Mouse (Mus musculus) adrenal gland, adult 2 months (tissue): ENCODE results near the gene Atp8b4. TPM values are rescaled to one million over a fixed set of nuclear protein-coding genes. Genes with fewer than 3 reads are reported as not detected.
"Not testable (repeated sequence)": the region's sequence is repeated elsewhere in the genome, so short reads cannot be mapped to it uniquely, and the experiment has no call there.

ENCODE experiments used
- DNase-seq: peaks from one replicate; pipeline ENCODE4 v3.0.0; 2021
- long read RNA-seq: library from polyadenylated mRNA; stranded (forward); transcript quantifications from one replicate; pipeline ENCODE4 v2.0.0, GENCODE M21; 2021
- polyA plus RNA-seq: library from polyadenylated mRNA; depleted of rRNA; stranded (reverse); fragments of >200 nt; gene quantifications from 2 replicates; pipeline ENCODE4 v1.2.3, GENCODE M21; 2012; rRNA removed
- total RNA-seq, 2 experiments: library from RNA; stranded (reverse); gene quantifications; 2 replicates each; pipeline ENCODE4 v1.2.3; 2021

Gene Atp8b4
- 1 to 10 TPM in 1 of 2 experiments, under 1 TPM in 1; 0.98 to 1.1 TPM for total RNA-seq
- 0.09 and 0.16 TPM in 2 replicates for polyA plus RNA-seq
- long read RNA-seq = 0 reads

DNA sequence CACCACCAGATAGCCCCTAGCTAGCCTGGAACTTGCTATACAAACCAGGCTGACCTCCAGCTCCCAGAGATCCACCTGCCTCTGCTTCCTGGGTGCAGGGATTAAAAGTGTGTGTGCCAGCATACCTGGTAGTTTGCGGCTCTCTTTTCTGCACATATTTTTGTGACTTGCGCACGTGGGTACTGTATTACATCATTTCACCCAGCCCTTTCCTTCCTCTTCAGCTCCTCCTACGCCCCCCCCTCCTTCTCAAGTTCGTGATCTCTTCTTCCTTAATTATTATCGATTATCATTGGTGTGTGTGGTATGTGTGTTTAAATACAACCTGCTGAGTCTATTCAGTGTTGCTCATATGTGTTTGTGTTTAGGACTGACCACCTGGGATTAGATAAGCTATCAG is at the start of gene Atp8b4:
Gene Atp8b4, minus strand, starts transcription at position 154 of the 400 bp plus-strand sequence.
- no peak for DNase-seq

DNA sequence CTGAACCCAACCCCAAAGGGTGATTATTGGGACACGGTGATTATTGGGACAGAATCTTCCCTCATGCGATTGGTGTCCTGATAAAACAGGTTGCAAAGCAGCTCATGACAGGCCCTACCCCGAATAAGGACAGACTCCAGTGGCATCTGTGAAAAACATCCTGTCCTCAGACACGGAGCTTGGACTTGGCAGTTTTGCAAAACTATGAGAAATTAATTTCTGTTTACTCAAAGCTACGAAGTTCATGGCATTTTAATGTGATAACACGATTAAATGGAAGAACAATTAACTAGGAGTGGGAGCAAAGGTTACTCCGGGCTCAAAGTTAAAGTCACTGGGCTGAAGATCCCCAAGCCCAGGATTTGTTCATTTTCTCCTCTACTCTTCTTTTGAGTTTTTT is 49.2 kb upstream of the Atp8b4 start:
- DNase-seq = no peak

DNA sequence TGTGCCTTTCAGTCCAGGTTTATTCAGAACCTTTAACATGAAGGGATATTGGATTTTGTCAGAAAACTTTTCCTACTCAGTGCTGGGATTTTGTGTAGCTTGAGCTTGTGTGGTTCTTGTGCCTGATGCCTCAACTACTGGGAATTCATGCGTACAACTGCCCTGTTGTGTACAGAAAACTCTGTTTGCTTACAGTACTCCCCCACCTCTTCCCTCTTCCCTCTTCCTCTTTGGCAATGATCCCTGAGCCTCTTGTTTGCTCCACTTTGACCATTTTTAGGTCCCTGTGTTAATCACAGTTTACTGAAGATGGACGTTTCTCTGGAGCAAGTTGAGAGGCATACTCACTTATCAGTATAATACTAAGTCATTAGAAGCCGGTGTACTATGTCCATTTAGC is 45.9 kb upstream of the Atp8b4 start:
- DNase-seq = no peak

DNA sequence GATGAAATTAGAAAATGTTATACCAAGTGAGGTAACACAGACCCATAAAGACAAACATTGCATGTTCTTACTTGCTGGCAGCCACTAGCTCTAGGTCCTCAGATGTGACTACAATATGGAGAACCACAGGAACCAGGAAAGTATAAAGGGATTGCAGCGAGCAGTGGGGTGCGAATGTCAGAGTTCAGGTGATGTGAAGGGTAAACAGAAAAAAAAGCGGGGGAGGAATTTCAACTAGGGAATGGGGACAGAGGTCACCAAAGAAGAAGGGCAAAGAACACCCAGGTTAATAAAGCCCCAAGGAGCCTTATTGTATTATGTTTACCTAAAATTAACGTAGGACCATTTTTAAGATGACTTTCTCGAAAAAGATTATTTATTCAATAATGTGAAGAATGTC is 44.8 kb upstream of the Atp8b4 start:
- no peak for DNase-seq

DNA sequence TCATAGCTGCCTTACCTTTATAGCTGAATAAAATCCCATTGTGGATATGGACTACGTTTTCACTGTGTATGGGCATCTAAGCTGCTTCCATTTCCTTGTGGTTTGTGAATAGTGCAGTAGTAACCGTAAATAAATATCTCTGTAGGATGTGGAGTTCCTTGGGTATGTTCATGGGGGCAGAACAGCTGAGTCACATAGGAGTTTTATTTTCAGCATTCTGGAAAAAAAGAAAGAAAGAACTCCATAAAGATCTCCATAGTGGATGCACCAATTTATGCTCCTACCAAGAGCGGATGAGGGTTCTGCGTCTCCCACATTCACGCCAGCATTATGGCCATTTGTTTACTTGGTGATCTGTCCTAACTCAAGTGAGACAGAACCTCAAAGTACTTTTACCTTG is 41.7 kb upstream of the Atp8b4 start:
- no peak for DNase-seq

DNA sequence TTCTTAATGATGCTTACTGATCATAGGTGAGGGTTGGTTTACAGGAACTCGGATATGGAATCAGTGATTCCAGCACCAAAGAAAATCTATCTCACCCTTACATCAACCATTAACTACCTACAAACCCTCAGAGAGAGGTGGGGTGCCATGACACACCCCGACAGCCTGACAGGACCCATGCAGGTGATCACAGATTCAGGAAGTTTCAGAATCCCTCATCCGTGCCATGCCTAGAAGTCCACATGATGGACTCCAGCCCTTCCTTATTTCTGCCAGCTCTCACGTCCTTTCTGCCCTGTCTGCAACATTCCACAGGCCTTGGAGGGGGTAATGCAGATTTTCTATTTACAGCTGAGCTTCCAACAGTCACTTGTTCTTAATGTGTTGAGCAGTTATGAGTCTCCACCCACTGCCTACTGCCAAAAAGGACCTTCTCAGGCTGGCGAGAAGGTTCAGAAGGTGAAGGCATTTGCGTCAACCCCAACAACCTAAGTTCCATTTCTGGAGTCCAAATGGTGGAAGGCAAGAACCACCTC is 40.0 kb upstream of the Atp8b4 start:
- DNase-seq = no peak

DNA sequence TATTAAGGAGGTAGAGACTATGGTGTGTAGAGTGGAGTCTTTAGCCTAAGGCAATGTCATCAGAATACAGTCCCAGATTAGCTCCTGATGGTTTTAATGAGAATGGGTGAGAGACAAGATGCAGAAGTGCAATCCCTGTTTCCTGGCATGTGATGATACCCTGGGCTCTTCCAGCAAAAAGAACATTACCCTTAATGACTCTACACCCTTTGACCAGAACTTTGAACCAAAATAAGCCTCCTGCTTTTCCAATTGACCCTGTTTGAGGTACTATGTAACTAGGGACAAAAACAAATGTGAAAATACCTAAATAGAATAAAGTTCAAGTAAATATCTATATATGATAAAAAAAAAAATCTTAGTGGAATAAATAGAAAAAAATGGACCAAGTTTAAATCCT is 37.2 kb upstream of the Atp8b4 start:
- DNase-seq = no peak

DNA sequence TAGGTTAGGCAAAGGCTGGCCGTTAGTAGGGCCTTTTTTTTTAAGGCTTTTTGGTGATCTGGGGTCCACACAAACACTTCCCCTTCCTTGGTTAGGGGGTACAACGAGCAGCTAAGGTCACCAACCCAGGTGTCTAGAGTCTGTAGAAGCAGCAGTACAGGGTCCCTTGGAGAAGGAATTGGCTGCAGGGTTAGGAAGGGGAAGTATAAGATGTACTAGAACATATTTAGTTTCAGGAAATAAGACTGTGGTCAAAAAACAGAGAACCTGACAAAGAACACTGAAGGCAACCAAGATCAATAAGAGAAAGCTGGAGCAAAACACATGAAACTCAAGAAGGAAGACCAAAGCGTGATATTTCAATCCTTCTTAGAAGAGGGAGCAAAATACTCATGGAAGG is 30.1 kb upstream of the Atp8b4 start:
- DNase-seq = no peak

DNA sequence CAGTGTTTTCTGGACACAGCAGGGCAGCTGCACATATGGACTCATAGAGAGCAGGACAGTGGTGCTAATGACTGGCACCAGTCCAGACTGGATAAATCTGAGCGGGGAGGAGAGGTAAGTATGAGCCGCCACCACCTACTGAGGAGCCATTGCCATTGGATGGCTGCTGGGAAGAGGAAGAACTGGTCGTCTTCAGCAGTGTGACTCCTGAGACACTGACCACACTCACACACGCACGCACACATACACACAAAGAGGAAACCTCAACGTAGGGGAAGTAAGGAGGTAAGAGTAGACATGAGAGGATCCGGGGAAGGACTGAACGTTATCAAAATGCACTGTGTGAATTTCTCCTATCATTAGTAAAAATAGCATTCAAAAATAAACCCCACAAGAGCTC is 27.0 kb upstream of the Atp8b4 start:
- DNase-seq = no peak

DNA sequence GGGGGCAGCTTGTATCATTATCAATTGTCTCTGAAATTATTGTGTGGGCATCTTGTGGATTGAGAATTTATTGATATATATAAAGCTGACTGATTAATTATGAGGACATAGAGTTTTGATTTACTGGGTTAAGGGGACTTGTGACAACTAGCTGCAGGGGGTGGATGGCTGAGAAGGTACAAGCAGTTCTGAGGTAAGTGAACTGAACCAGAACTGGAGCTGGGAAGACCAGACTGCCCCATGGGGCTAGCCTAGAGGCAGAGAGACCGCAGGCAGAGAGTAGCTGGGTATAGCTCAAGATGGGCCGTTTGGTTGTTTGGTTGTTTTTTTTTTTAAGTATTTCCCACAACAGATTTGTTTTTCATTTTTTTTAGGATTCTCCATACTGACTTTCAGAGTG is 23.8 kb upstream of the Atp8b4 start:
- no peak for DNase-seq

DNA sequence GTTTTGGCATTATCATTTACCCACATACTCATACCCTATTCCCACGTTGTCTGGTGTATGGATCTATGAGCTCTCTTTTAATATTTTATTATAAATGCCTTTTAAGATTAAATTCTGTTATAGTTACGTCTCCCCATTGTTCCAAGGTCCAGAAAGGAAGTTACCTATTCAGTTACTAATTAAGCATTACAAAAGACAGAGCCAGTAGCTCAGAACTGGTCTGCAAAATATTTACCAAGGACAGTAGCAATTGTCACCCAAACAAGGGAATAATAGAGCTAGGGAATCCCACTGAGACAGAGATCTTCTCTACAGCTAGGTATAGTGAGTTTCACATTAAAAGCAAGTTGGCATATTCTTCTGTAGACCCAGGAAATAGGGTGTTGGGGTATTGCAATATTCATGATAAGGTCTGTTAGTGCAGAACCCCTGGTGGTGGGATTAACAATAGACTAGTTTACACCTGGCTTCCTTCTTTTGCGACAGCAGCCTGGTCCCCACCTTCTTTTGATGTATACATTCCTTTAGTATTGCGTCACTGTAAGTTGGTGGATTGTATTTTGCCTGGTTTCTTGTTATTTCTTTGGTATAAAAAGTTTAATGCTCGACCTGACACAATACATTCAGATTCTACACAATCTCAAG is 22.7 kb upstream of the Atp8b4 start:
- DNase-seq = not testable (repeated sequence)

DNA sequence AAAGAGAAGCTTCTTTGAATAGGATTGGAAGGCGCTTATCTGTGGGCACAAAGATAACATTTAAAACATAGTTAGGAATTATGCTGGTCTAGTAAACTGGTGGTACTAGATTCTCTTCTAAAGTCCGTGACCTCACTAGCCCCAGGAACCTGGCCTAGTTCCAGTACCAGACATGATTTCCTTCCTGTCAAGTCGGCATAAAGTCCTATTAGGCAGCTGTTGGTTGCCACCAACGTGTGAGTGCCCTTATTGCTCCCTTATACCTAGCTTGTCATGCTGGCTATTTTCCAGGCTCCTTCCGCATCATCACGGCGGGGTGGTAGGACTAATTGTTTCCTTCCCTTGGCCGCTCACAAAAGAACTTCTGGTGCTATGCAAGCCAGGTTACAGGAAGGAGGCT is 21.6 kb upstream of the Atp8b4 start:
- no peak for DNase-seq

DNA sequence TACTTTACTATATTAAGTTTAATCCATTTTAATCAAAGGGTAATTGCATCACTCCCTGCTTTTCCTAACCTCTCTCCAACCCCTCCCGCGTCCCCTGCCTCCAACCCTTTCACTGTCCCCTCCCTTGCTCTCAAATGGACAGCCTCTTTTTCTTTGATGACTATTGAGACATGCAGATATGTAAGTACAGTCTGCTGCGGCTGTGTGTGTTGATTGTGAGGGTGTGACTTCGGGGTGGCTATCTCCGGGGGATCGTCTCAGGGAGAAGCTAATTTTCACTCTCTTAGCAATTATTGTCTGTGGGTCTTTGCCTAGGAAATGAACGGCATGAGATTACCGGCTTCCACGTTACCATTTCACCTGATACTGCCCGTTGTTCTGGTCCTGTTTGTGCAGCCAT is 21.0 kb upstream of the Atp8b4 start:
- no peak for DNase-seq

DNA sequence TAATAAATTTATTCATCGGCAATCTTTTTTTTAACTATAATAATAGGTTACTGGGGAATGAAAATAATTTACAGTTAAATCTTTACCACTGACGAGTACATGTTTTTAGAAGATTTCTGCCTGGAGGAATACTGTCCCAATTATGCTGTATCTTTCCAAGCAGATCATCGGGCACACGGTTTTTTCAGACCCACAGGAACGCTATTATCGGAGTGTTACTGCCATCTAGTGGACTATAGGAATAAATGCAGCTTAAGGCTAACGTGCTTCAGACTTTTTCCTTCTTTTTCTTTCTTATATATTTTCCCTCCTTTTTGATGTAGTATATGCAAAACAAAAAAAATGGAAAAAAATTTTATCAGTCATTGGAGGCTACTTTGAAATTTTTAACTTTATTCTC is 20.4 kb upstream of the Atp8b4 start:
- no peak for DNase-seq

DNA sequence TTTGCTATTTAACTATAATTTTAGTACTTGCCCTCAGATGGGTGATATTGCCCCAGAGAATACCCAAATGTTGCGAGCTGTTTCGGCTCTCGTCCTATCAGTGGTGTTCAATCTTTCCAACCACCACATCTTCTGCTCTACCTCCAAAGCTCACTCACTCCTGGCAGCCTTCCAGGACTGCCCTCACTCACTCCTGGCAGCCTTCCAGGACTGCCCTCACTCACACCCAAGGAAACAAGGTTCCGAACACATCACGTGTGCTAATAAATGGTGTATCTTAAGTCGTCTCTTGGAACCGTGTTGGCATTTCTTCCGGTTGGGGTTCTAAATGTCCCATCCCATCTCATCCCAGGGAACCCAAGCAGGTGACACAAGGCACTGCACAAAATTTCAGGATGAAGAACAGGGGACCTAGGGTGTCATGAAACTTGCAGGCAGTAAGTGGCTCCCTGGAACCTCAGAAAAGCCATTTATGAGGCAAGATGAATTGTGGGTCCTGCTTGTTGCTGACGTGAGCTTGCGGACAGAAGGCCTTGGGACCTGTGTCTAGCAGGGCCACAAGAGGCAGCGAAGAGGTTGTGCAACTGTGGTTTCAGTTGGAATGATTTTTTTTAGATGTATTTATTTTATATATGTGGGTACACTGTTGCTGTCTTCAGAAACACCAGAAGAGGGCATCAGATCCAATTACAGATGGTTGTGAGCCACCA is 19.6 kb upstream of the Atp8b4 start:
- DNase-seq = peak; percentile 69

DNA sequence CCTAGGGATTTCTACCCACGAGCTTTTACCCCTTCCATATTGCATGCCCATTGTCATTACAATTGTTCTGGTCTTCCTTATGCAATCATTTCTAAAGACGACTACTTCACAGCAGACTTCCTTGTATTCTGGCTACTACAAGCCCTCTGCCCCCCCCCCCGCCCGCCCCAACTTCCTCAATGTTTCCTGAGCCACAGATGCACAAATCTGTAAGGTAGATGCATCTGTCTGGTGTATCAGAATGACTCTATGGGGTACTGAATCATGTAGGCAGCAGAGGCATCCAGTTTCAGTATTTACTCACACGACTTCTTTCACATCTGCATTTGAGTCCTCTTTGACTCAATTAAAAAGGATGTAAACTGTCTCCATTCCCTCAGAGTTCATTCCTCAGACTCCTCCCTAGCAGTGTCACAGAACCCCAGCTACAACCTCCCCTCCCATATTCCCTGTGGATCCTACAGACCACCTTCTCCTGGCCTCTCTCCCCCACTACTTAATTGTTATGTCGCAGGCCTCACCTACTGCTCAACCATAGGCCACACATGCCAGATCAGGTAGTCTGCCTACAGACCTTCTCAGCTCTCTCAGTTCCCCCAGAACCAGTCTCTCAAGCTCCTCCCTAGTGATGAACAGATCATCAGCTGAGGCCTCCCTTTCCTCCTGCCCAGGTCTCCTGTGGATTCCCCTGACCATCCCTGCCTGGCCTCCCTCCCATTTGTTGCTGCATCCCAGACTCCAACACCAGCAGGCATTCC is 14.8 kb upstream of the Atp8b4 start:
- DNase-seq = no peak

DNA sequence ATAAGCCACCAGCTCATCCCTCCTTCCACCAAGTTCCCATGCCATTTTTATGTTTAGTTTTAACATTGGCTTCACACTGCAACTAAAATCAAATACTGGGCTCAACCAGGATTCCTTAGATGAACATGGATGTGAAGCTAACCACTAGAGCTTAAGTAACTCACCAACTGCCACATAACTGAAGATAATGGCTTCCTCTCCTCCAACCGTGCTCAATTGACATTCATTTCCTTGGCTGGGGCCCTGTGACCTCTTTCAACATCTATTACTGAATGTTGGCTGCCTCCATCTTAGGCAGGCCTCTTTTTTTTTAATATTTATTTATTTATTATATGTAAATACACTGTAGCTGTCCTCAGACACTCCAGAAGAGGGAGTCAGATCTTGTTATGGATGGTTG is 7.8 kb upstream of the Atp8b4 start:
- no peak for DNase-seq

DNA sequence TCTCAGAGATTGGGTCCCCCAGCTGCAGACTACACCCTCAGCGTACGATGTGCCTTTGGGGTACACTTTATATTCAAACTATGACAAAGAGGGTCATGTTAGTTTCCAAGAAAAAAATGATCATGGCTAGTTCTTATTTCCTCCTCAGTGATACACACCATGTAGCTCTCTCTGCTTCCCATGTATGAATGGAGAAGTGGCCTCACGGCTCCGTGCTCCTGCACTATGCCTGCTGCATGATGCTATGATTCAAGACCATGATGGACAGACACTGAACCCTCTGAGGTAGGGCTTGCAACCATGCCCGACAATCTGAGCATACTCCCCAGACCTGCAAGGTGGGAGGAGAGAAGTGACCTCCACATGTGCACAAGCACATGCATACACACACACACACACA is 7.0 kb upstream of the Atp8b4 start:
- DNase-seq = no peak

DNA sequence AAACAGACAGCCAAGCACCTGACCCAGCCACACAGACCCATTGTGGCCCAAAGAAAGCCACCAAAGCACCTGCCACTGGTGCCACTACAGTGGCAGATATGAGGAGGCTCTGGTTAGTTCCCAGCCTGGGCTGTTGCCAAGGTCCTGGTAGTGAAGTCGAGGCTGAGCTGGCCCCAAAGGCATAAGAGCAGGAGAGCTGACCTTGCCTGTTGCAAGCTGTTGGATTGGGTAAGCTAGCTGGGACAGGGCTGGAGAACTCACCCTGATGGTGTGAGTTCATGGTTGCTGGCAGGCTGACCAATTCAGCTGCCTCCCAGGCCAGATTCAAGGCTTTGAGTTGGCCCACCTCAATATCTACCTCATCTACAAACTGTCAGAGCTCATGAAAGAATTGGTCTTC is 4.7 kb upstream of the Atp8b4 start:
- DNase-seq = peak; percentile 85

DNA sequence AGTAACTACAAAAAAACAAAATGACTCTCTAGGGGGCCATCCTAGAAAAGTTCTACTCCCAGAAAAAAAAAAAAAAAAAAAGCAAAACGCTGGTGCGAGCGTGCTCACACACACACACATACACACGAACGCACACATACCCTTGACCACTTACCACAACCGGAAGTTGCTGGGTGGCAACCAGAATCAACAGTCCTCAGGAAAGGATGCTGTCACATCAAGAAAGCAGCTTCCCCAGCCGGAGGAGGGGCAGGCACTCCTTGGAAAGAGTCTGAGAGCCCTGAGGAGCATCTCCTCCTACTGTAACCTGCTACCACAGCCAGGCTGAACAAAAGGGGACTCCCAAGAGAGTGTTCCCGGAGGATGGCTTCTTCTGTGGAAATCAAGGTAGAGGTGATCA is 744 bp downstream of the Atp8b4 start:
- no peak for DNase-seq

DNA sequence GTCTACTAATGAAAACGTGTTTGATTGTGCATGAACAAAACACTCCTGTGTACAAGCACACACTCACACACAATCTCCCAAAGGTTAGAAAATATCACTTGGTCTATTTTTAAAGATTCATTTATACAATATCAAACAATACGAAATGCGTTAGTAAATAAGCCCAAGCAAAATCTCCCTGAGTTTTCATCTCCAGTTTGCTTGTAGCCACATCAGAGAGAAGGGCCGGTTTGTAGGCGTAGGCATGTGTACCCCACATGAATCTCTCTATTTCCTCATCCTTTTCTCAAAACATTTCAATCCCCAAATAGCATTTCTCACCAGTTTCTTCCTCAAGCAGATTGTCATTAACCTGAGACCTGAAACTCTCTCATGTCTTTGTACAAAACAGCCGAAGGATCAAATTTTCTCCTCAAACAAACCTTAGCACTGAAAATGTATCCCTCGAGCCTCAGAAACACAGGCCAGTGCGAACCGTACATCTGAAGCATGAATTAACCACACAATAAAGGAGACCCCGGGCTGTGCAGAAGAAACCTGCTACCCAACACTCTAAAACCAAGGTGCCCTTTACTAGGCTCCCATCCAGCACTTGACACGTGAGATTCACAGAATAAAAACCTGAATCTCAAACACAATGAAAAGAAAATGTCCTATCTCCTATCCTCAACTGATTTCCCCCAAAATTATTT is 1.6 kb downstream of the Atp8b4 start:
- DNase-seq = no peak

DNA sequence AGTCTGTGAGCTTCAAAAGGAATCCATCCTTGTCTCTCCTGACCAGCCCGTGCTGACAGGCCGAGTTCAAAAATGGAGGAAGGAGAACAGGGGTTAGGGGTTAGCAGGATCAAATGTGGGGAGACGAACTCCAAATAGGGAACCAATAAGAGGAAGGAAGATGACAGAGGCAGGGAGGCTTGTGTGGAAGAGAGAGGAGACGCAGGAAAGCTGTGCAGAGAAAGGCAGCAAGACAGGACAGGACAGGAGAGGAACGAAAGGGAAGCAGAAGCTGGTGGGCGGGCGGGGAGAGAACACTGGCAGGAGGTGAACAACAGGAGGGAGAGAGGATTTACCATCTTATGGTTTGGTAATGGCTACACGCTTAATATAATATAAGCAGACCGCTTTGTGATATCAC is 3.6 kb downstream of the Atp8b4 start:
- DNase-seq = no peak
